Mouse (Mus musculus) ES-E14 (cell line): ENCODE measurements around the gene Lamb3. TPM values are rescaled to one million over a fixed set of nuclear protein-coding genes. Genes with fewer than 3 reads are reported as not detected.

Experiments
- DNase-seq: peaks from one replicate; pipeline ENCODE4 v3.0.0-alpha.2; 2013; ENCODE audit warnings: low read depth, low spot score
- H3K27ac ChIP-seq: 2 replicates; pipeline ENCODE4 v1.5.1; 2012; ENCODE audit warnings: low read depth, mild to moderate bottlenecking, low read length, moderate library complexity, mixed read lengths; ENCODE audit not compliant: poor library complexity, insufficient read depth, severe bottlenecking
- H3K36me3 ChIP-seq: 2 replicates; pipeline ENCODE4 v1.6.1; 2012; ENCODE audit warnings: mild to moderate bottlenecking, low read length, moderate library complexity, mixed read lengths; ENCODE audit not compliant: control insufficient read depth, poor library complexity, insufficient read depth, severe bottlenecking
- H3K4me1 ChIP-seq, 2 experiments: fragments of 150-350 bp in 1 of 2; sonication (generic) in 1 of 2; 2 replicates each; pipeline ENCODE4 v1.6.1; 2012; ENCODE audit warnings: low read length in 2 of 2, mild to moderate bottlenecking in 1 of 2, mixed read lengths in 1 of 2; ENCODE audit not compliant: control insufficient read depth in 2 of 2, insufficient read depth in 2 of 2, poor library complexity in 1 of 2
- H3K4me3 ChIP-seq, 2 experiments: fragments of 150-350 bp in 1 of 2; sonication (generic) in 1 of 2; 2 replicates each; pipeline ENCODE4 v1.5.1; 2012; ENCODE audit warnings: low read length in 2 of 2, low read depth in 1 of 2, mild to moderate bottlenecking in 1 of 2, mixed read lengths in 1 of 2; ENCODE audit not compliant: insufficient read depth in 1 of 2, poor library complexity in 1 of 2, severe bottlenecking in 1 of 2
- H3K9ac ChIP-seq: 2 replicates; pipeline ENCODE4 v1.6.1; 2012; ENCODE audit warnings: low read depth, mild to moderate bottlenecking, low read length, mixed read lengths; ENCODE audit not compliant: poor library complexity, insufficient read depth, severe bottlenecking
- H3K9me3 ChIP-seq: fragments of 150-350 bp; sonication (generic); 2 replicates; pipeline ENCODE4 v1.6.1; 2012; ENCODE audit warnings: low read depth, mild to moderate bottlenecking, low read length; ENCODE audit not compliant: control insufficient read depth, insufficient read depth
- CHD2 ChIP-seq: IDR thresholded peaks from 2 replicates; pipeline ENCODE4 v1.6.1; 2014; ENCODE audit warnings: mild to moderate bottlenecking, low read depth, low read length, inconsistent platforms
- HCFC1 ChIP-seq: IDR thresholded peaks from 2 replicates; pipeline ENCODE4 v1.6.1; 2012; ENCODE audit warnings: low read length, inconsistent platforms, borderline replicate concordance; ENCODE audit not compliant: insufficient read depth
- MAFK ChIP-seq: IDR thresholded peaks from 2 replicates; pipeline ENCODE4 v1.6.1; 2014; ENCODE audit warnings: mild to moderate bottlenecking, low read depth, low read length, inconsistent platforms; ENCODE audit not compliant: insufficient read depth
- ZC3H11A ChIP-seq: IDR thresholded peaks from 2 replicates; pipeline ENCODE4 v1.6.1; 2012; ENCODE audit warnings: low read depth, mild to moderate bottlenecking, inconsistent platforms, low read length, borderline replicate concordance
- ZNF384 ChIP-seq: IDR thresholded peaks from 2 replicates; pipeline ENCODE4 v1.6.1; 2012; ENCODE audit warnings: low read depth, low read length, inconsistent platforms
- in situ Hi-C, 2 experiments: fragments of 600-800 bp; cut with MboI; formaldehyde crosslinking; loops; one replicate each; pipeline ENCODE4 v1.15.1; 2025; ENCODE audit warnings: low sequenced_read_pairs in 2 of 2, inconsistent platforms in 1 of 2; ENCODE audit not compliant: unreplicated experiment in 2 of 2
- total RNA-seq: library from RNA; depleted of rRNA; stranded (reverse); fragments of 300-350 nt; gene quantifications from 2 replicates; pipeline ENCODE4 v1.2.3, GENCODE M21; 2012

Gene Lamb3
- total RNA-seq, 1 experiment = 2.9 TPM

- no peak for DNase-seq
- Histone ChIP-seq H3K4me1 (peaks cover 0 to 6% of the 10 kb centered on the region in 2 experiments; a peak in 2 of 4 replicates), H3K36me3 (no peaks in the 10 kb centered on the region), H3K4me3 (no peak overlapping the region), H3K9me3 (no peaks in the 10 kb centered on the region), H3K9ac (no peak overlapping the region), H3K27ac (no peak overlapping the region)
- TF ChIP-seq HCFC1 (no peak), ZC3H11A (no peak), ZNF384 (no peak)
- in situ Hi-C loops = no loop called here
Measured at GRCm38 (mm10) chr1:193306832-193307231, 99.3 kb downstream of the Lamb3 start.

- TF ChIP-seq CHD2 = no peak
- no peak for TF ChIP-seq ZC3H11A
- TF ChIP-seq ZNF384 = no peak
- no peak for TF ChIP-seq HCFC1
- no peak for TF ChIP-seq MAFK
- in situ Hi-C loops = no loop called here
- no peaks in the 10 kb centered on the region for H3K4me1 ChIP-seq
- H3K4me3 ChIP-seq = no peak overlapping the region
- DNase-seq = no peak
- no peaks in the 10 kb centered on the region for H3K36me3 ChIP-seq
- H3K9me3 ChIP-seq = no peaks in the 10 kb centered on the region
- H3K9ac ChIP-seq = no peak overlapping the region
- H3K27ac ChIP-seq = no peak overlapping the region
Measured at GRCm38 (mm10) chr1:193309785-193310518, 102.5 kb downstream of the Lamb3 start.

GRCm38 (mm10) chr1:193310519-193311085 is 103.1 kb downstream of the Lamb3 start:
- Histone ChIP-seq H3K36me3 (no peaks in the 10 kb centered on the region), H3K9me3 (no peaks in the 10 kb centered on the region), H3K9ac (no peak overlapping the region), H3K4me3 (no peak overlapping the region), H3K4me1 (no peaks in the 10 kb centered on the region), H3K27ac (no peak overlapping the region)
- no peak for TF ChIP-seq ZC3H11A
- TF ChIP-seq HCFC1 = no peak
- no peak for TF ChIP-seq MAFK
- no peak for TF ChIP-seq ZNF384
- no peak for TF ChIP-seq CHD2
- in situ Hi-C loops = no loop called here
- no peak for DNase-seq

- Histone ChIP-seq H3K9me3 (no peaks in the 10 kb centered on the region), H3K36me3 (no peaks in the 10 kb centered on the region), H3K9ac (no peak overlapping the region), H3K4me1 (no peaks in the 10 kb centered on the region), H3K4me3 (no peak overlapping the region), H3K27ac (no peak overlapping the region)
- DNase-seq = no peak
- TF ChIP-seq ZNF384 (no peak), CHD2 (no peak), HCFC1 (no peak), ZC3H11A (no peak), MAFK (no peak)
- in situ Hi-C loops = no loop called here
Measured at GRCm38 (mm10) chr1:193311596-193311995, 104.1 kb downstream of the Lamb3 start.
